Mouse (Mus musculus): ENCODE results near the gene Fam178b. TPM values are rescaled to one million over a fixed set of nuclear protein-coding genes. Genes with fewer than 3 reads are reported as not detected.

The Fam178b gene
- total RNA-seq, 1 experiment from 2014 or later, result 0.87 TPM

GRCm38 (mm10) chr1:36534595-36535058 lies 148.4 kb downstream of the Fam178b start:
- ATAC-seq (replicated peaks; ENCODE audit: low read depth, poor library complexity, severe bottlenecking), result peak; percentile 60

GRCm38 (mm10) chr1:36533546-36533945 lies 149.4 kb downstream of the Fam178b start:
- ATAC-seq (replicated peaks; ENCODE audit: low read depth, poor library complexity, severe bottlenecking), result no peak

GRCm38 (mm10) chr1:36531461-36531860 lies 151.5 kb downstream of the Fam178b start:
- no peak for ATAC-seq (replicated peaks; ENCODE audit: low read depth, poor library complexity, severe bottlenecking)

- ATAC-seq (replicated peaks; ENCODE audit: low read depth, poor library complexity, severe bottlenecking), result no peak
Observed at GRCm38 (mm10) chr1:36530962-36531361, 152.0 kb downstream of the Fam178b start.

GRCm38 (mm10) chr1:36530485-36530884 lies 152.5 kb downstream of the Fam178b start:
- ATAC-seq (replicated peaks; ENCODE audit: low read depth, poor library complexity, severe bottlenecking), result no peak

- no peak for ATAC-seq (replicated peaks; ENCODE audit: low read depth, poor library complexity, severe bottlenecking)
Observed at GRCm38 (mm10) chr1:36529875-36530274, 153.1 kb downstream of the Fam178b start.

GRCm38 (mm10) chr1:36529274-36529673 lies 153.7 kb downstream of the Fam178b start:
- no peak for ATAC-seq (replicated peaks; ENCODE audit: low read depth, poor library complexity, severe bottlenecking)

GRCm38 (mm10) chr1:36528351-36528750 lies 154.6 kb downstream of the Fam178b start:
- ATAC-seq (replicated peaks; ENCODE audit: low read depth, poor library complexity, severe bottlenecking), result no peak

GRCm38 (mm10) chr1:36526903-36527302 lies 156.1 kb downstream of the Fam178b start:
- no peak for ATAC-seq (replicated peaks; ENCODE audit: low read depth, poor library complexity, severe bottlenecking)

GRCm38 (mm10) chr1:36525774-36526173 lies 157.2 kb downstream of the Fam178b start:
- ATAC-seq (replicated peaks; ENCODE audit: low read depth, poor library complexity, severe bottlenecking), result no peak

- ATAC-seq (replicated peaks; ENCODE audit: low read depth, poor library complexity, severe bottlenecking), result no peak
Observed at GRCm38 (mm10) chr1:36524058-36524457, 158.9 kb downstream of the Fam178b start.

- no peak for ATAC-seq (replicated peaks; ENCODE audit: low read depth, poor library complexity, severe bottlenecking)
Observed at GRCm38 (mm10) chr1:36523332-36524013, 159.5 kb downstream of the Fam178b start.

- no peak for ATAC-seq (replicated peaks; ENCODE audit: low read depth, poor library complexity, severe bottlenecking)
Observed at GRCm38 (mm10) chr1:36522210-36522609, 160.8 kb downstream of the Fam178b start.

- ATAC-seq (replicated peaks; ENCODE audit: low read depth, poor library complexity, severe bottlenecking), result no peak
Observed at GRCm38 (mm10) chr1:36519626-36520025, 163.4 kb downstream of the Fam178b start.

- no peak for ATAC-seq (replicated peaks; ENCODE audit: low read depth, poor library complexity, severe bottlenecking)
Observed at GRCm38 (mm10) chr1:36518259-36518658, 164.7 kb downstream of the Fam178b start.

- no peak for ATAC-seq (replicated peaks; ENCODE audit: low read depth, poor library complexity, severe bottlenecking)
Observed at GRCm38 (mm10) chr1:36513718-36514117, 169.3 kb downstream of the Fam178b start.

GRCm38 (mm10) chr1:36513310-36513709 lies 169.7 kb downstream of the Fam178b start:
- no peak for ATAC-seq (replicated peaks; ENCODE audit: low read depth, poor library complexity, severe bottlenecking)

- no peak for ATAC-seq (replicated peaks; ENCODE audit: low read depth, poor library complexity, severe bottlenecking)
Observed at GRCm38 (mm10) chr1:36512966-36513280, 170.1 kb downstream of the Fam178b start.

Measured in common myeloid progenitor, adult 5-6 weeks (primary cell).